Mouse (Mus musculus) bone marrow, adult 2 months (tissue): ENCODE measurements at regions not wholly inside any gene's neighbourhood (a gene's known extent, or its start where the extent isn't known, plus 50 kb on each side); places are given as distances from the start of the nearest gene placed in this dataset.

ENCODE experiments used
- CTCF ChIP-seq: fragments of 200-500 bp; IDR thresholded peaks from 2 replicates; pipeline ENCODE4 v1.5.1; 2011; ENCODE audit warnings: low read length, control low read depth; ENCODE audit not compliant: control insufficient read depth, insufficient read depth
- POLR2A ChIP-seq: fragments of 200-500 bp; IDR thresholded peaks from 2 replicates; pipeline ENCODE4 v1.6.1; 2011; ENCODE audit warnings: low read depth, mild to moderate bottlenecking, control low read depth, low read length, borderline replicate concordance; ENCODE audit not compliant: control insufficient read depth

DNA sequence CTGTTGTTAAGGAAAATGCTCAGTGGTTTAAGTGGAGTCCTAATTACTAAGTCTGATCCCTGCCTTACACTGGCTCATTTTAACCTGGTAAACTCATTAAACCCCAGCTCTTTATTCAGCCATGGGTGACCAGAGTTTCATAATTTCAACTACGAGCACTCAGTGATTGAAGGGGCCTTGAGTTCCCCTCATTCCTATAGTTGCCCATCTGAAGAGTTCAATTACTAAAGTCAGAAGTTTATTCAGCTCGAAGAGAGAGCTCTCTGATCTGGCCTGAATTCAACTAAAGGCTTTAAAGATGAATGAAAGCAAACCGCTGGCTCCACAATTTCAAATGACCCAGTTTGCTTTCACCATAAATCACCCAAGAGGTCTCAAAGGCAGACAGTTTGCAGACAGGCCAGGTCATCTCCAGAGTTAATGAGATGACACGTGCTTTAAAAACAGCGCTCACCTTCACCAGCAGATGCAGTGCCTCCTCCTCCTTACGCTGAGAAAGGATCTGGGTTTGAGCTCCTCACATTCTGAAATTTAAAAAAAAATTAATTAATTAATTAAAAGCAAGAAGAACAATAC is 154.3 kb upstream of the Slc24a2 start:
- TF ChIP-seq POLR2A (no peak), CTCF (no peak)
